Mouse (Mus musculus): ENCODE measurements around the gene Paqr7. TPM values are rescaled to one million over a fixed set of nuclear protein-coding genes. Genes with fewer than 3 reads are reported as not detected.

Paqr7 gene
- polyA plus RNA-seq (2012), result 0.10 TPM in 1 of 2 replicates, not detected in the other

DNA sequence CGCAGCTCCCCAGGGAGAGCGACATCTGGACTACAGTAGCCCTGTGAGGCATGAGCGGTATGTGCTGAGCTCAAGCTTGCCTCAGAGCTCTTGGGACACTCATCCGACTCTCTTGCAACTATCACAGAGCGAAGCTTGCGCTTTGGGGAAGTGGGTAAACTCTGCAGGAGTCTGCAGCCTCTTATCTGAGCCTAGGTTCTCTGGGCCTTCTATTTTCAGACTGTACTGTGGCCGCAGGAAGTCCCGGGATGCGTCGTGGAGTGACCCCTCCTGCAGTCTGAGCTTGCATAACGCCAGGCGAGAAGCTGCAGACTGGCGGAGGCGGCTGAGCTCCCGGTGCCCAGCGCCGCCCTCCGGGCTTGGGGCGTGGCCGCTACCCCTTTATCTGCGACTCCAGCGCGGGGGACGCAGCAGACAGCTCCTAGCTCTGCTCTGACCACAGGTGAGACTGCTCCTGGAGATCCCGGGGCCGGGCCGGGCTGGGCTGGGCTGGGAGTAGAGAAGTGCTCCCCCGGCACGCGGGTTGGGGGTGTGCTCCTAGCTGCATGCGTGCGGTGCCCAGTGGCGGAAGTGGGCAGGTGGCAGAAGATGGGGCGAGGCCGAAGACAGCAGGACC is at the start of gene Paqr7:
Gene Paqr7 (plus strand): TSS at position 103 of the 616 bp plus-strand sequence.
- no peak for TF ChIP-seq GATA1 (IDR thresholded peaks at IDR 0.05; ENCODE audit: low read length)
- no peak for TF ChIP-seq TAL1 (IDR thresholded peaks at IDR 0.05; ENCODE audit: low read length)
- H3K27me3 ChIP-seq (ENCODE audit: control insufficient read depth), result peaks cover 48% of the 10 kb centered on the region
- peaks cover 33% of the 10 kb centered on the region for H3K4me1 ChIP-seq (ENCODE audit: control insufficient read depth)
- H3K4me3 ChIP-seq (replicated peaks), result peak within 1 kb of the TSS; percentile 58
- no peaks in the 10 kb centered on the region for H3K9me3 ChIP-seq (ENCODE audit: control insufficient read depth, low read length)
- no peaks in the 10 kb centered on the region for H3K36me3 ChIP-seq (ENCODE audit: control insufficient read depth)

- Histone ChIP-seq H3K4me1 (ENCODE audit: control insufficient read depth) (no peaks in the 10 kb centered on the region), H3K36me3 (ENCODE audit: control insufficient read depth) (no peaks in the 10 kb centered on the region), H3K4me3 (replicated peaks) (no peak overlapping the region), H3K27me3 (ENCODE audit: control insufficient read depth) (peaks cover 69% of the 10 kb centered on the region), H3K9me3 (ENCODE audit: control insufficient read depth, low read length) (peaks cover 2% of the 10 kb centered on the region)
- TF ChIP-seq TAL1 (IDR thresholded peaks at IDR 0.05; ENCODE audit: low read length) (no peak), GATA1 (IDR thresholded peaks at IDR 0.05; ENCODE audit: low read length) (no peak)
Observed at GRCm38 (mm10) chr4:134447966-134448365, 48.5 kb upstream of the Paqr7 start.

GRCm38 (mm10) chr4:134449595-134450391 is 46.7 kb upstream of the Paqr7 start:
- Histone ChIP-seq H3K4me3 (replicated peaks) (no peak overlapping the region), H3K9me3 (ENCODE audit: control insufficient read depth, low read length) (peaks cover 3% of the 10 kb centered on the region; the same call in 1 of the 2 replicates), H3K4me1 (ENCODE audit: control insufficient read depth) (no peaks in the 10 kb centered on the region), H3K27me3 (ENCODE audit: control insufficient read depth) (peaks cover 82% of the 10 kb centered on the region), H3K36me3 (ENCODE audit: control insufficient read depth) (no peaks in the 10 kb centered on the region)
- TF ChIP-seq GATA1 (IDR thresholded peaks at IDR 0.05; ENCODE audit: low read length), result no peak
- no peak for TF ChIP-seq TAL1 (IDR thresholded peaks at IDR 0.05; ENCODE audit: low read length)

- Histone ChIP-seq H3K36me3 (ENCODE audit: control insufficient read depth) (no peaks in the 10 kb centered on the region), H3K4me3 (replicated peaks) (no peak overlapping the region), H3K4me1 (ENCODE audit: control insufficient read depth) (no peaks in the 10 kb centered on the region), H3K27me3 (ENCODE audit: control insufficient read depth) (peaks cover 90% of the 10 kb centered on the region), H3K9me3 (ENCODE audit: control insufficient read depth, low read length) (peaks cover 3% of the 10 kb centered on the region; the same call in 1 of the 2 replicates)
- TF ChIP-seq TAL1 (IDR thresholded peaks at IDR 0.05; ENCODE audit: low read length) (no peak), GATA1 (IDR thresholded peaks at IDR 0.05; ENCODE audit: low read length) (no peak)
Observed at GRCm38 (mm10) chr4:134450392-134451195, 45.9 kb upstream of the Paqr7 start.

DNA sequence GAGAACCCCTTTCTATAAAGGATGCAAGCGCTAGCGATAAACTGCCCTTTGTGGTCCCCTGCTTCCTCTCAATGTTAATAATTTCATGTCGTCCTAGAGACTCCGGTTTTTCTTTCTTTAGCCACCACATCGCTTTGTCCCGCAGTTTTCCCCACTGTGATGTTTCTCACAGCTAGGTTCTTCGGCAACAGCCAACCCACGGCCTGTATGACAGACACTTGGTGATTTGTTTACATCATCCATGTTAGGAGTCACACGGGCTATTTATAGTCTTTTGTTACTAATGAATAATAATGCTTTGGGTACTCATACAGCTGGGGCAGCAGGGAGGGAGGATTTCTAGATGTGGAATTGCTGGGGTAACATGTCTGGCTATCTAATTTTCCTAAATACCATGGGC is 45.0 kb upstream of the Paqr7 start:
- H3K36me3 ChIP-seq (ENCODE audit: control insufficient read depth), result no peaks in the 10 kb centered on the region
- TF ChIP-seq TAL1 (IDR thresholded peaks at IDR 0.05; ENCODE audit: low read length) (no peak), GATA1 (IDR thresholded peaks at IDR 0.05; ENCODE audit: low read length) (no peak)
- no peaks in the 10 kb centered on the region for H3K4me1 ChIP-seq (ENCODE audit: control insufficient read depth)
- H3K27me3 ChIP-seq (ENCODE audit: control insufficient read depth), result peaks cover 89% of the 10 kb centered on the region
- peaks cover 3% of the 10 kb centered on the region; the same call in 1 of the 2 replicates for H3K9me3 ChIP-seq (ENCODE audit: control insufficient read depth, low read length)
- H3K4me3 ChIP-seq (replicated peaks), result no peak overlapping the region

- H3K27me3 ChIP-seq (ENCODE audit: control insufficient read depth), result peaks cover 80% of the 10 kb centered on the region
- no peak for TF ChIP-seq GATA1 (IDR thresholded peaks at IDR 0.05; ENCODE audit: low read length)
- TF ChIP-seq TAL1 (IDR thresholded peaks at IDR 0.05; ENCODE audit: low read length), result no peak
- H3K4me3 ChIP-seq (replicated peaks), result no peak overlapping the region
- no peaks in the 10 kb centered on the region; the same call in none of the 2 replicates for H3K4me1 ChIP-seq (ENCODE audit: control insufficient read depth)
- H3K36me3 ChIP-seq (ENCODE audit: control insufficient read depth), result no peaks in the 10 kb centered on the region
- H3K9me3 ChIP-seq (ENCODE audit: control insufficient read depth, low read length), result peaks cover 3% of the 10 kb centered on the region; the same call in 1 of the 2 replicates
Observed at GRCm38 (mm10) chr4:134453619-134454400, 42.7 kb upstream of the Paqr7 start.

GRCm38 (mm10) chr4:134455310-134455709 is 41.2 kb upstream of the Paqr7 start:
- Histone ChIP-seq H3K36me3 (ENCODE audit: control insufficient read depth) (no peaks in the 10 kb centered on the region), H3K4me3 (replicated peaks) (no peak overlapping the region), H3K27me3 (ENCODE audit: control insufficient read depth) (peaks cover 66% of the 10 kb centered on the region), H3K9me3 (ENCODE audit: control insufficient read depth, low read length) (peaks cover 3% of the 10 kb centered on the region; the same call in 1 of the 2 replicates), H3K4me1 (ENCODE audit: control insufficient read depth) (peaks cover 3% of the 10 kb centered on the region)
- TF ChIP-seq GATA1 (IDR thresholded peaks at IDR 0.05; ENCODE audit: low read length), result no peak
- no peak for TF ChIP-seq TAL1 (IDR thresholded peaks at IDR 0.05; ENCODE audit: low read length)

GRCm38 (mm10) chr4:134457130-134457825 is 39.2 kb upstream of the Paqr7 start:
- Histone ChIP-seq H3K27me3 (ENCODE audit: control insufficient read depth) (peaks cover 46% of the 10 kb centered on the region), H3K4me1 (ENCODE audit: control insufficient read depth) (peaks cover 10% of the 10 kb centered on the region), H3K4me3 (replicated peaks) (no peak overlapping the region), H3K9me3 (ENCODE audit: control insufficient read depth, low read length) (peaks cover 3% of the 10 kb centered on the region; the same call in 1 of the 2 replicates), H3K36me3 (ENCODE audit: control insufficient read depth) (no peaks in the 10 kb centered on the region)
- no peak for TF ChIP-seq GATA1 (IDR thresholded peaks at IDR 0.05; ENCODE audit: low read length)

Measured in erythroblast, embryonic 14.5 days (primary cell).